Mouse (Mus musculus) lung, embryonic 15.5 days (tissue): ENCODE measurements around the gene Sfxn1. TPM values are rescaled to one million over a fixed set of nuclear protein-coding genes. Genes with fewer than 3 reads are reported as not detected.

Source experiments
- ATAC-seq: fragments of 200-750 bp; cut with Nextera tagmentation; 2 replicates; pipeline ENCODE4 v1.8.0; 2017; ENCODE audit warnings: moderate number of reproducible peaks, borderline replicate concordance; ENCODE audit not compliant: low FRiP score, low TSS enrichment; ENCODE audit errors: extremely low read depth
- H3K27ac ChIP-seq: fragments of 300-500 bp; sonication (generic); 2 replicates; pipeline ENCODE4 v1.5.1; 2015; ENCODE audit warnings: moderate library complexity, mild to moderate bottlenecking, inconsistent platforms
- H3K27me3 ChIP-seq: fragments of 300-500 bp; sonication (generic); 2 replicates; pipeline ENCODE4 v1.6.1; 2015; ENCODE audit warnings: inconsistent platforms
- H3K36me3 ChIP-seq: fragments of 300-500 bp; sonication (generic); 2 replicates; pipeline ENCODE4 v1.6.1; 2015; ENCODE audit warnings: inconsistent platforms
- H3K4me1 ChIP-seq: fragments of 300-500 bp; sonication (generic); 2 replicates; pipeline ENCODE4 v1.6.1; 2015; ENCODE audit warnings: inconsistent platforms
- H3K4me2 ChIP-seq: fragments of 300-500 bp; sonication (generic); 2 replicates; pipeline ENCODE4 v1.6.1; 2015; ENCODE audit warnings: inconsistent platforms, mild to moderate bottlenecking, moderate library complexity
- H3K4me3 ChIP-seq: fragments of 300-500 bp; sonication (generic); 2 replicates; pipeline ENCODE4 v1.5.1; 2015; ENCODE audit warnings: mild to moderate bottlenecking, inconsistent platforms
- H3K9ac ChIP-seq: fragments of 300-500 bp; sonication (generic); 2 replicates; pipeline ENCODE4 v1.6.1; 2015; ENCODE audit warnings: inconsistent platforms
- H3K9me3 ChIP-seq: fragments of 300-500 bp; sonication (generic); 2 replicates; pipeline ENCODE4 v1.6.1; 2016; ENCODE audit warnings: inconsistent platforms
- WGBS: fragments of 180-500 bp; shearing (Covaris S2); methylation state at CpG from one replicate; pipeline ENCODE4 v1.1.7; 2015; 5-methylcytosine and 5-hydroxymethylcytosine counted together
- polyA plus RNA-seq: library from polyadenylated mRNA; unstranded; fragments of >200 nt; fragmentation: Nextera tagmentation; extraction: Ambion mirVana; gene quantifications from 2 replicates; pipeline ENCODE4 v1.2.1, GENCODE M21; 2015

Gene Sfxn1
- 61.5 and 64.1 TPM in 2 replicates for polyA plus RNA-seq

DNA sequence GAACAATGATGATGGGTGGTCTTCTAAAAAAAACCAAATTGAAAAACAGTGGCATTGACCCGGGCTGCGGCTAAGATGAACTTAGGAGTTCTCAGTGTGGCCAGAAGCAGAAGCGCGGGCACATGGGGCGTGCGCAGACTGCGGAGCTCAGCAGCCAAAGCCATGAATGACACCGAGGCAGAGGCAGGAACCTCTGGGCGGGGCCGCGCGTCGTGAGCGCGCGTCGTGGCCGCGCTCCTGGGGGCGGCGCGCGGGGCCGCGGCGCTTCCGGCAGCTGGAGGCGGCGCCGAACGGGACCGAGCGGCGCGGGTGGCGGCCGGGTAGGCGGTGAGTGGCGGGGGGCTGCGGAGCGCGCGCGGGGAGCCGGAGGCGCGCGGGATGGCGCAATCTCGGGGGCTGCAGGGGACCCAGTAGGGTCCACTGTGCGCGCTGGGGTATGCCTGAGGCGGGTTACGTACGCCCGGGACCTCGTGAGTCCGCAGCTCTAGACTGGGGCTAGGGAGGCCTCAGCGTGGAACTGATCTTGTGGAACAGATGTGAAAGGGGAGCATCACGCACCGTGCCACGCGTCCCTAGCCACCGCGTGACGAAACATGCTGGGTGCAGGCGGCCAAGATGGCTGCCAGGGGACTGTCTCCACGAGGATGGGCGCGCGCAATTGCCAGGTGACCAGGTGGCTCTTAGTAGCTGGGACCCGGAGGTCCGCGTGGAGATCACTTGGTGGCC is at the start of gene Sfxn1:
Gene Sfxn1, plus strand, starts transcription at position 264 of the 726 bp plus-strand sequence.
- WGBS = under 1% methylated on average over 74 of the region's 74 CpGs
- Histone ChIP-seq H3K4me1 (peaks cover 26% of the 10 kb centered on the region), H3K9ac (peak within 1 kb of the TSS; percentile 89), H3K36me3 (no peaks in the 10 kb centered on the region), H3K4me2 (peak within 1 kb of the TSS; percentile 85), H3K27ac (peak within 1 kb of the TSS; percentile 86), H3K27me3 (no peaks in the 10 kb centered on the region), H3K9me3 (no peaks in the 10 kb centered on the region), H3K4me3 (peak within 1 kb of the TSS; percentile 84)
- ATAC-seq = peak; percentile 66

DNA sequence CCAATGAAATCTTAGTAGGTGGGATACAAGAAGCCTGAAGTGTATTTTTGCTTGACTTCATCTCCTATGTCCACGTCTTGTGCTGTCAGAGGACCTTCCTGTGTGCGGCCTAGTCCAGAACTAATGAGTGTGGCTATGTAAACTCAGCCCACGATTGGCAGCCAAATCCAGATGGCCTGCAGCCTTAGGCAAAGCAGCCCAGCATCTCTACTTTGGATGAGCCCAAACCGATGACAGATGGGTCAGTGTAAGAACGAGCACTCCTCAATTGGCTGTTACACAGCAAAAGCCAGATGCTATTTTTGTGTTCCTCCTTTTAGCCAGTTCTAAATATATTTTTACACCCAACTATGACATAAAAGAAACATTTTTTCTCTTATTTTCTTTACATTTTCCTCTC is 48.4 kb upstream of the Sfxn1 start:
- H3K27ac ChIP-seq = no peak overlapping the region
- H3K4me1 ChIP-seq = 0 out of 2 replicates have a peak, but pooled peaks cover 3% of the 10 kb centered on the region
- no peaks in the 10 kb centered on the region for H3K36me3 ChIP-seq
- 36% methylated on average over 5 of the region's 5 CpGs for WGBS
- no peak overlapping the region for H3K4me3 ChIP-seq
- ATAC-seq = peak; percentile 67; the same call in 1 of the 2 replicates
- no peaks in the 10 kb centered on the region for H3K27me3 ChIP-seq
- H3K4me2 ChIP-seq = no peak overlapping the region
- no peak overlapping the region for H3K9ac ChIP-seq
- H3K9me3 ChIP-seq = no peaks in the 10 kb centered on the region

DNA sequence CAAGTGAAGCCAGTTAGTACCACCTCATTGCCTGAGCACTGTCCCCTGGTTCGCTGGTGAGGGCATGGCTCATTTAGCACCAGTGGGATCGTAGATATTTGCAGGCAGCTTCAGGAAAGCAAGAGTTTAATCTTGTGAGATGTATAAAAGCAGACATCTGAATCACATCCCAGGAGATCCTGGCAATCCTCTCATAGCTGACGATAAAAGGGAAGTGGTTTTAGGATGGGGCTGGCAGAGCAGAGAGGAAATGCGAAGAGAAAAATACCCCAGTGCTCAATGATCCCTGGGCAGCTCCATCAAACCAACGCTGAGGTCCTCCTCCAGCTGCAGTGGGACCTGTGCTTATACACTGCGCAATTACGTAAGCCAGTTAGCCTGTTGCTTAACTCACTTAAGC is 44.6 kb upstream of the Sfxn1 start:
- 80% methylated on average over 7 of the region's 7 CpGs for WGBS
- ATAC-seq = no peak

DNA sequence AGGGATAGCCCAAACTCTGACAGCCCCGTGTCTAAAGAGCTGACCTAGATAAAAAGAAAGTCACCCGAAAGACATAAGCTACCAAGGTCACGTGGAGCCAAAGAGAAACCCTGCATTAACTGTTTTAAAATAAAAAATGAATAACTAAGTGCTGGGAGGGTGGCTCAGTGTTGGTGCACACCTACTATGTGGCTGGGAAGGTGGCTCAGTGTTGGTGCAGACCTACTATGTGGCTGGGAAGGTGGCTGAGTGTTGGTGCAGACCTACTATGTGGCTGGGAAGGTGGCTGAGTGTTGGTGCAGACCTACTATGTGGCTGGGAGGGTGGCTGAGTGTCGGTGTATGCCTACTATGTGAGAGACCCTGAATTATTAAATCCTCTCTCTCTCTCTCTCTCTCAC is 38.0 kb upstream of the Sfxn1 start:
- H3K27ac ChIP-seq = no peak overlapping the region
- H3K36me3 ChIP-seq = no peaks in the 10 kb centered on the region
- H3K4me3 ChIP-seq = no peak overlapping the region
- no peaks in the 10 kb centered on the region for H3K4me1 ChIP-seq
- no peaks in the 10 kb centered on the region for H3K27me3 ChIP-seq
- H3K9me3 ChIP-seq = no peaks in the 10 kb centered on the region
- no peak overlapping the region for H3K9ac ChIP-seq
- H3K4me2 ChIP-seq = no peak overlapping the region
- ATAC-seq = no peak
- 69% methylated on average over 4 of the region's 4 CpGs for WGBS

More for the DNA sequence above, 44.6 kb upstream of the Sfxn1 start:
- H3K4me2 ChIP-seq = no peak overlapping the region
- 0 out of 2 replicates have a peak, but pooled peaks cover 3% of the 10 kb centered on the region for H3K4me1 ChIP-seq
- H3K9ac ChIP-seq = no peak overlapping the region
- H3K27me3 ChIP-seq = no peaks in the 10 kb centered on the region
- no peak overlapping the region for H3K27ac ChIP-seq
- no peaks in the 10 kb centered on the region for H3K36me3 ChIP-seq
- H3K9me3 ChIP-seq = no peaks in the 10 kb centered on the region
- H3K4me3 ChIP-seq = no peak overlapping the region

DNA sequence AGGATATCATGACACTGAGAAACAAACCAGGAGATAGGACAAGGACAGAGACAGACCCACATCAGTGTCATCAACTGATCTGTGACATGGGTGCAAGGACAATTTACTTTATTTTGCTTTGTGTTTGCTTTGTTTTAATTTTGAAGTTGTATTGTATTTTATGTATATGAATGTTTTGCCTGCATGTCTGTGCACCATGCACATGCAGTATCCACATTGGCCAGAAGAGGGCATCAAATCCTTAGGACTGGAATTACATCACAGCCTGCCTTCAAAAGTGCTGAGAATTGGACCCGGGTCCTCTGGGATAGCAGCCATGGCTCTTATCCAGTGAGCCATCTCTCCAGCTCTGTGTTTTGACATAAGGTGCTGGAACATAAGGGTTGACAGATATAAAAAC is 36.1 kb upstream of the Sfxn1 start:
- ATAC-seq = no peak
- WGBS = 76% methylated on average over 1 of the region's 1 CpGs
- H3K27me3 ChIP-seq = no peaks in the 10 kb centered on the region
- H3K36me3 ChIP-seq = no peaks in the 10 kb centered on the region
- H3K9ac ChIP-seq = no peak overlapping the region
- H3K4me2 ChIP-seq = no peak overlapping the region
- no peak overlapping the region for H3K4me3 ChIP-seq
- no peaks in the 10 kb centered on the region for H3K9me3 ChIP-seq
- no peak overlapping the region for H3K27ac ChIP-seq
- H3K4me1 ChIP-seq = no peaks in the 10 kb centered on the region

DNA sequence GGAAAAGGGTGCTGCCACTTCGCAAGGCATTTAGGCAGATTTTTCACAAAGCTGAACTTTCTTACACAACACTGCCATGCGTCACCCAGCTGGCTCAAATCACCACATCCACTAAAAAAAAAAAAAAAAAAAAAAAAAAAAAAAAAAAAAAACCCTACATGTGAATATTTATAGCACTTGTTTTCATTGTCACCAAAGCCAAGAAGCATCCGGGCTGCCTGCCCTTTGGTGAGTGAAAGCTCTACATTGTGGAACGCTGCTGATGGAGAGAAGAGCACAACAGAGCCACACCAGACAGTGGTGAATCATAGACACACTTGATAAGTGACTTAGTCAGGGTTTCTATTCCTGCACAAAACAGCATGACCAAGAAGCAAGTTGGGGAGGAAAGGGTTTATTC is 33.7 kb upstream of the Sfxn1 start:
- Histone ChIP-seq H3K4me2 (no peak overlapping the region), H3K4me3 (no peak overlapping the region), H3K4me1 (no peaks in the 10 kb centered on the region), H3K9me3 (no peaks in the 10 kb centered on the region), H3K36me3 (no peaks in the 10 kb centered on the region), H3K27me3 (no peaks in the 10 kb centered on the region), H3K9ac (no peak overlapping the region), H3K27ac (no peak overlapping the region)
- WGBS = 66% methylated on average over 4 of the region's 4 CpGs
- ATAC-seq = no peak

DNA sequence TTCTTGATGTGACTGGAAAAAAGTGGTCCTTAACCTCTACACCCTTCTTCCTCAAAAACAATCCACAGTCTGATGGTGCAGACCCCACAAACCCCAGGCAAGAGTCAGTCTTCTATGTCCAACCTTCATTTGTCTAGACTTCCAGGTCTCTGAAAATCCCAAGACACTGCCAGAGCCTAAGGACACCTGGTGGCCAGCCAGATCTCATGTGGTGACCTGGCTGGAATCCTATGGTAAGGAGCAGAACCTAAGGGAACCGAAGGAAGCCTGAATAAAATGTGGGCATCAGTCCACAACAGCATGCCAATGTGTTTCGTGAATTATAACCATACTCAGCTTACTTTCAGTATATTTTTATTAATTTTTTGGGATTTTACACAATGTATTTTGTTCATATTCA is 31.4 kb upstream of the Sfxn1 start:
- H3K4me2 ChIP-seq = no peak overlapping the region
- no peak overlapping the region for H3K9ac ChIP-seq
- WGBS = 86% methylated on average over 2 of the region's 2 CpGs
- H3K27ac ChIP-seq = no peak overlapping the region
- ATAC-seq = no peak
- H3K4me1 ChIP-seq = no peaks in the 10 kb centered on the region
- no peak overlapping the region for H3K4me3 ChIP-seq
- no peaks in the 10 kb centered on the region for H3K9me3 ChIP-seq
- H3K27me3 ChIP-seq = no peaks in the 10 kb centered on the region
- H3K36me3 ChIP-seq = no peaks in the 10 kb centered on the region

DNA sequence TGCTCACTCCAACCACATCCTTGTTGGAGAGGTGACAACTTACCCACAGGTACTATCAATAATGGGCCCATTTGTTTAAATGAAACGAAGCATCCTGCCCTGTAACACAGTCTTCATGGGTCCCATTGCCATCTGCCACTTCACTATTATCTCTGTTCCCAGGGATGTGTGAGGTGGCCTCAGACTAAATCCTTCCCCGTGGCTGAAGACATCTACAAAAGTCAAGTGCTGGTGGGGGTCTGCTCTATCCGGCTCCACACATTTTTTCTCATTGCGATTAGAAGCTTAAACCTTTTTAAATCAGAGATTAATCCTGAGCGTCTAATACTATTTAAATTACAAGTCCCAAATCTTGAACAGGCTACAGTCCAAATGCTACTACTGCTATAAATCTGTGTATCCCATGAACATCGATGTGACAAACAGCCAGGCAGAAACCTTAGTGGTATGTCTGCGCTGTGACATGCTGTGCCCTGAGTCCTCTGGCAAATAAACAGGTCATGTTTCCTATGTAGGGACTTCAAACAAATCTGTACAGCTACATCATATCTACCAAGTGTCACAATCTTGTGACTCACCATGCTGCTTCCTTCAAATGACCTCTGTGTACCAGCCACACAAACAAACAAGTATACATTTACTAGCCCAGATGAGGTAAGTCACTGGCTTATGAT is 22.9 kb upstream of the Sfxn1 start:
- Histone ChIP-seq H3K27me3 (peaks cover 13% of the 10 kb centered on the region; the same call in 1 of the 2 replicates), H3K4me1 (no peaks in the 10 kb centered on the region), H3K4me2 (no peak overlapping the region), H3K36me3 (no peaks in the 10 kb centered on the region), H3K27ac (no peak overlapping the region), H3K9me3 (no peaks in the 10 kb centered on the region), H3K9ac (no peak overlapping the region), H3K4me3 (no peak overlapping the region)
- ATAC-seq = no peak
- 77% methylated on average over 7 of the region's 7 CpGs for WGBS

DNA sequence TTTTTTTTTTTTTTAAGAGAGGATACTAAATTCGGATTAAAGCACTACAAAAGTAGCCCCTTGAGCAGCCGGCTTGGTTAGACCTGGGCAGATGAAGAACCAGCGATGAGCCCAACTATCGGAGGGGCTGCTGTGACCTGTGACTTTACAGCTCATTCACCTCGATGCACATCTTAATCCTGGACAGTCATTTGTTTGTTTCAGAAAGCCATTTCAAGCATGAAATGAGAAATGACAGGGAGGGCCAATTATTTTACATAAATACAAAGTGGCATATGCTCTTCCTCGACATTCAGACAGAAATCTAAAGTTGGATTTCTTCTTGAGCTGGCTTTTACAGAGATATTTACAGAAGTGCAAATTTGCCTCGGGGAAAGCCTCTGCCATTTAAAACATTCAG is 20.0 kb upstream of the Sfxn1 start:
- Histone ChIP-seq H3K9me3 (no peaks in the 10 kb centered on the region), H3K36me3 (no peaks in the 10 kb centered on the region), H3K4me2 (no peak overlapping the region), H3K4me1 (peaks cover 9% of the 10 kb centered on the region), H3K27ac (no peak overlapping the region), H3K27me3 (peaks cover 31% of the 10 kb centered on the region), H3K9ac (no peak overlapping the region), H3K4me3 (no peak overlapping the region)
- no peak for ATAC-seq
- 58% methylated on average over 7 of the region's 7 CpGs for WGBS

DNA sequence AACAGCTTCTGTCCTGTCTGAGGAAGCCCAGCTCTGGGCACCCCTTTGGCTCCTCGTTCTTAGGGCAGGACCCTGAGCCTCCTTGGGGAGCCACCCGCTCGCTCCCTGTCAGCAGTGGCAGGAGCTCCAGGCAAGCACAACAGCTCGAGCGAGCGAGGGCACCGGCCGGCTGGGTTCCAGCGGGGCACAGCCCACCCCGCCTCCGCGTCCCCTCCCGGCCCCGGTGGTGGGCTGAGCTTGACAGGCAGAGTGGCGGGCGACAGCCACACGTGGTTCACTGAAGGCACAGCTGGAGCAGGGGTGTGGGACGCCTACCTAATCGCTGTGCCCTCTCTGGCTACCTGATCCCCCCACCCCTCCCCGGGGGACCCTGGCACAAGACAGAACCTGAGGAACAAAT is 16.7 kb upstream of the Sfxn1 start:
- under 1% methylated on average over 20 of the region's 20 CpGs for WGBS
- Histone ChIP-seq H3K27me3 (peaks cover 31% of the 10 kb centered on the region), H3K27ac (no peak overlapping the region), H3K4me2 (peak overlapping the region; percentile 95), H3K4me3 (peak overlapping the region; percentile 51), H3K36me3 (no peaks in the 10 kb centered on the region), H3K9me3 (no peaks in the 10 kb centered on the region), H3K9ac (no peak overlapping the region), H3K4me1 (peaks cover 9% of the 10 kb centered on the region)
- ATAC-seq = peak; percentile 27; the same call in 1 of the 2 replicates

DNA sequence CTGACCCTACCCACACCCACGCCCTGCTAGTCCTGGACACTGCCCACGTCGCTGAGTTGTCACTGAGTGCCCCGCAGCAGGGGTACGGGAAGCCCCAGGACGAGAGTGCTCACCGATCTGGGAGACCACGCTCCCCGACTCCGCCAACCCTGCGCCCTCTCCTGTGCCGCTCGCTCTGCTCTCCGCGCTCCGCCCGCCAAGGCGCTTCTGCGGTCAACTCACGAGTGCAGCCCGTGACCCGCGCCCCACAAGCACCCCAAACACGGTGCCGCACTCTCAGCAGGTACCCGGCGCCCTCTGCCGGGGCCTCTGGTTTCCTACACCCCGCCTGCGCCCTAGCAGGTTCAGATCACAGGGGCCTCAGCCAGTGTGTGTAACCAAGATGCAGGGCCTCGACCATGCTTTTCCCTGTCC is 16.2 kb upstream of the Sfxn1 start, which contains the start of gene Drd1:
Gene Drd1, minus strand, starts transcription at position 258 of the 414 bp plus-strand sequence.
- Histone ChIP-seq H3K9me3 (no peaks in the 10 kb centered on the region), H3K27me3 (peaks cover 31% of the 10 kb centered on the region), H3K4me1 (peaks cover 9% of the 10 kb centered on the region), H3K4me3 (peak within 1 kb of the TSS; percentile 51), H3K36me3 (no peaks in the 10 kb centered on the region), H3K27ac (no peak within 1 kb of the TSS), H3K4me2 (peak within 1 kb of the TSS; percentile 95), H3K9ac (peak within 1 kb of the TSS; percentile 31; the same call in 1 of the 2 replicates)
- under 1% methylated on average over 31 of the region's 31 CpGs for WGBS
- 0 out of 2 replicates have a peak, but pooled peaks have one; percentile 35 for ATAC-seq

DNA sequence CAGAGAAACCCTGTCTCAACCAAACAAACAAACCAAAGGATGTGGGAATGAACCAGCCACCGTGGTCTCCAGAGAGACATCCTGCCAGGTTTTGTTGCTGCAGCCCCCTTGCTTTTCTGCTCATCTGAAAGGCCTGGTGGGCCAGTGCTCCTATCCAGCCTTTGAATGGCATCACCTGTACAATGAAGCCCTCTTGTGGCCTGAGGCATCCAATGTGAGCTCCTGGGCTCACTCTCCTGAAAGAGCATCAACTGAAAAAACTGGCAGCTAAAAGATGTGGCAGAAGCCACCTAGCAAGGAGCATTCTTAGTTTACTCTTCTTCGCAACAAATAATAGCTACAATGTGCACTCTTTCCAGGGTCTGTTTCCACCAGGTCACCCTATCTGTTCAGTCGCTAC is 9.6 kb upstream of the Sfxn1 start:
- Histone ChIP-seq H3K4me3 (no peak overlapping the region), H3K27ac (no peak overlapping the region), H3K9ac (no peak overlapping the region), H3K9me3 (no peaks in the 10 kb centered on the region), H3K36me3 (no peaks in the 10 kb centered on the region), H3K4me2 (no peak overlapping the region), H3K27me3 (no peaks in the 10 kb centered on the region; the same call in 1 of the 2 replicates), H3K4me1 (no peaks in the 10 kb centered on the region)
- no peak for ATAC-seq
- WGBS = 78% methylated on average over 3 of the region's 3 CpGs
